23 mouse cellular contexts compared by ENCODE assay signal in the genomic region with DNA sequence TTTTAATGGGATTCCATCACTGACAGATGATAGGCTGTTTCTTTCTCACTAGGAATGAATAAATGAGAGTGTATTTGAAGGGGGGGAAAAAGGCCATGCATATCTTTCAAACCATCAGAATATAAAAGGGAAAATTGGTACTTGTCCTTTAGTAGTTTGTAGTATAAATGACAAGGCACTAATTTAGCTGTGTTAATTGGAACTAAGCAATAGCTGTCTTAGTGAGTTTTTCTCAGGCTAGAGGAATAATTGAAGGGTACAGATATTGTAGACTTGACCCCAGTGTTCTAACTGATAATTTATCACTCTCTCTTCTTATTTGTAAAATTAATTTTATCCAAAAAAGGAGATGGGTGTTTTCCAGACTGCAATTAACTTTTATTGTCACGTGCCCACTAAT.
DNase-seq lines count a peak whose midpoint lies in the region; ATAC-seq and TF ChIP-seq lines count a peak whose summit lies in the region.
"Had no signal": no experiment of that assay in that cellular context is flagged by ENCODE, and none has a peak within 500 bp of the region (broad histone marks: within the 10 kb centered on the region; RNA-seq: fewer than 3 reads in every experiment).

No protein-coding gene starts in this region.

- no peak for TF ChIP-seq CTCF in brain, embryonic 14.5 days (IDR thresholded peaks at IDR 0.05; ENCODE audit: borderline replicate concordance, extremely low read depth, insufficient read depth, insufficient read length)
- TF ChIP-seq CTCF in forebrain, postnatal 0 days (IDR thresholded peaks at IDR 0.05; ENCODE audit: low read depth): no peak

- H3K27ac ChIP-seq in forebrain, embryonic 12.5 days: no peak overlapping the region
- no peak overlapping the region for H3K27ac ChIP-seq in forebrain, embryonic 10.5 days
- H3K27ac ChIP-seq in forebrain, embryonic 15.5 days (replicated peaks): no peak overlapping the region
- no peak overlapping the region for H3K27ac ChIP-seq in forebrain, postnatal 0 days (ENCODE audit: low read depth, low read length)
- H3K27ac ChIP-seq in midbrain, embryonic 15.5 days: no peak overlapping the region
- H3K27ac ChIP-seq: embryonic facial prominence, embryonic 10.5 days; embryonic facial prominence, embryonic 12.5 days had no signal

- WGBS in forebrain, embryonic 12.5 days: 59% methylated on average over 1 of the region's 1 CpGs
- WGBS in forebrain, embryonic 10.5 days: 91% methylated on average over 1 of the region's 1 CpGs
- WGBS in forebrain, embryonic 15.5 days: 39% methylated on average over 1 of the region's 1 CpGs
- 57% methylated on average over 1 of the region's 1 CpGs for WGBS in forebrain, postnatal 0 days
- 82% methylated on average over 1 of the region's 1 CpGs for WGBS in midbrain, embryonic 15.5 days

- H3K9me3 ChIP-seq in forebrain, embryonic 12.5 days: no peaks in the 10 kb centered on the region
- no peaks in the 10 kb centered on the region for H3K9me3 ChIP-seq in forebrain, embryonic 10.5 days
- no peaks in the 10 kb centered on the region for H3K9me3 ChIP-seq in forebrain, embryonic 15.5 days
- H3K9me3 ChIP-seq in forebrain, postnatal 0 days (ENCODE audit: low read length): no peaks in the 10 kb centered on the region
- no peaks in the 10 kb centered on the region for H3K9me3 ChIP-seq in midbrain, embryonic 15.5 days
- H3K9me3 ChIP-seq: embryonic facial prominence, embryonic 10.5 days; embryonic facial prominence, embryonic 12.5 days had no signal

- no peak overlapping the region for H3K4me3 ChIP-seq in forebrain, embryonic 12.5 days (replicated peaks)
- H3K4me3 ChIP-seq in forebrain, embryonic 10.5 days: no peak overlapping the region
- no peak overlapping the region for H3K4me3 ChIP-seq in forebrain, embryonic 15.5 days
- no peak overlapping the region for H3K4me3 ChIP-seq in forebrain, postnatal 0 days (ENCODE audit: low read depth, low read length)
- H3K4me3 ChIP-seq in midbrain, embryonic 15.5 days: no peak overlapping the region
- H3K4me3 ChIP-seq: embryonic facial prominence, embryonic 10.5 days; embryonic facial prominence, embryonic 12.5 days had no signal

- ATAC-seq in forebrain, embryonic 12.5 days (ENCODE audit: low FRiP score): peak; percentile 28; the same call in 1 of the 2 replicates
- peak; percentile 67 for ATAC-seq in forebrain, embryonic 15.5 days (replicated peaks)
- peak; percentile 65; the same call in 1 of the 2 replicates for ATAC-seq in forebrain, postnatal 0 days
- ATAC-seq in midbrain, embryonic 15.5 days (replicated peaks): no peak
- ATAC-seq: activated CD4-positive, CD25-positive, alpha-beta regulatory T cell, adult 4 months; CD4-positive, CD25-positive, alpha-beta regulatory T cell, adult 4 months; Patski had no signal

- H3K4me1 ChIP-seq in forebrain, embryonic 12.5 days: no peaks in the 10 kb centered on the region
- H3K4me1 ChIP-seq in forebrain, embryonic 10.5 days: no peaks in the 10 kb centered on the region
- H3K4me1 ChIP-seq in forebrain, embryonic 15.5 days: no peaks in the 10 kb centered on the region
- no peaks in the 10 kb centered on the region for H3K4me1 ChIP-seq in forebrain, postnatal 0 days (ENCODE audit: insufficient read depth)
- H3K4me1 ChIP-seq in midbrain, embryonic 15.5 days: no peaks in the 10 kb centered on the region
- H3K4me1 ChIP-seq: embryonic facial prominence, embryonic 10.5 days; embryonic facial prominence, embryonic 12.5 days had no signal

- no peak for TF ChIP-seq POLR2A in brain, embryonic 14.5 days (IDR thresholded peaks at IDR 0.05; ENCODE audit: borderline replicate concordance, extremely low read depth, insufficient read depth, insufficient read length, poor library complexity, severe bottlenecking)

- H3K27me3 ChIP-seq in forebrain, embryonic 12.5 days: no peaks in the 10 kb centered on the region
- no peaks in the 10 kb centered on the region for H3K27me3 ChIP-seq in forebrain, embryonic 10.5 days (ENCODE audit: poor library complexity, severe bottlenecking)
- no peaks in the 10 kb centered on the region for H3K27me3 ChIP-seq in forebrain, embryonic 15.5 days
- H3K27me3 ChIP-seq in forebrain, postnatal 0 days (ENCODE audit: insufficient read depth, low read length): no peaks in the 10 kb centered on the region
- H3K27me3 ChIP-seq in midbrain, embryonic 15.5 days (replicated peaks): no peaks in the 10 kb centered on the region
- H3K27me3 ChIP-seq: CH12.LX; embryonic facial prominence, embryonic 12.5 days; Patski had no signal

- no peak overlapping the region for H3K9ac ChIP-seq in forebrain, embryonic 12.5 days
- H3K9ac ChIP-seq in forebrain, embryonic 15.5 days (replicated peaks): no peak overlapping the region
- no peak overlapping the region for H3K9ac ChIP-seq in forebrain, postnatal 0 days
- H3K9ac ChIP-seq in midbrain, embryonic 15.5 days: no peak overlapping the region
- H3K9ac ChIP-seq: embryonic facial prominence, embryonic 12.5 days had no signal

- no peaks in the 10 kb centered on the region for H3K36me3 ChIP-seq in forebrain, embryonic 12.5 days (replicated peaks)
- no peaks in the 10 kb centered on the region for H3K36me3 ChIP-seq in forebrain, embryonic 10.5 days (replicated peaks)
- H3K36me3 ChIP-seq in forebrain, embryonic 15.5 days: no peaks in the 10 kb centered on the region
- no peaks in the 10 kb centered on the region for H3K36me3 ChIP-seq in forebrain, postnatal 0 days (ENCODE audit: insufficient read depth)
- H3K36me3 ChIP-seq in midbrain, embryonic 15.5 days (replicated peaks): no peaks in the 10 kb centered on the region
- H3K36me3 ChIP-seq: embryonic facial prominence, embryonic 10.5 days; embryonic facial prominence, embryonic 12.5 days; G1E had no signal

- H3K4me2 ChIP-seq in forebrain, embryonic 12.5 days: no peak overlapping the region
- H3K4me2 ChIP-seq in forebrain, embryonic 15.5 days (replicated peaks): no peak overlapping the region
- H3K4me2 ChIP-seq in forebrain, postnatal 0 days (ENCODE audit: low read depth): no peak overlapping the region
- no peak overlapping the region for H3K4me2 ChIP-seq in midbrain, embryonic 15.5 days
- H3K4me2 ChIP-seq: embryonic facial prominence, embryonic 12.5 days had no signal

- no peak for DNase-seq in forebrain, embryonic 10.5 days (ENCODE audit: extremely low spot score, low spot score)
- DNase-seq in brain, embryonic 14.5 days (ENCODE audit: low read depth): peak; percentile 67
- peak; percentile 10 for DNase-seq in forebrain, postnatal 0 days
- no peak for DNase-seq in spleen, postnatal 4 days (ENCODE audit: low spot score in 2 of 2)
- DNase-seq: adrenal gland, adult 8-10 months; adrenal gland, postnatal 14 days; adrenal gland, postnatal 36 days; B cell, adult 2 months; cerebellum, adult 11 months; cerebellum, adult 2 months; cerebellum, adult 9-10 months; cerebellum, postnatal 10 days; cerebellum, postnatal 25 days had no signal

Comparison
In these comparisons a context has a peak if more than half of its experiments do, and no peak if none do; other contexts are left out.
1. DNase-seq: peak in brain, embryonic 14.5 days (single experiment) and forebrain, postnatal 0 days (single experiment); none in forebrain, embryonic 10.5 days (single experiment) and spleen, postnatal 4 days (0 of 2).